Mouse (Mus musculus) layer of hippocampus, postnatal 10 days (tissue): ENCODE data around the gene Pax5. TPM values are rescaled to one million over a fixed set of nuclear protein-coding genes. Genes with fewer than 3 reads are reported as not detected.

Source experiments
- DNase-seq, 2 experiments: peaks; one replicate each; pipeline ENCODE4 v3.0.0; 2021; ENCODE audit warnings: low spot score in 2 of 2
- microRNA-seq, 2 experiments: library from miRNA; unstranded; fragments of <30 nt; microRNA quantifications; one replicate each; pipeline ENCODE4 v1.2.0; 2021
- total RNA-seq, 2 experiments: library from RNA; stranded (reverse); gene quantifications; 2 replicates each; pipeline ENCODE4 v1.2.3; 2021

Pax5 gene
- total RNA-seq, 2 experiments from 2014 or later, result 0.38 to 1.1 TPM

GRCm38 (mm10) chr4:44488702-44489101 is 221.6 kb downstream of the Pax5 start:
- no peak for DNase-seq

GRCm38 (mm10) chr4:44488219-44488618 is 222.1 kb downstream of the Pax5 start:
- DNase-seq, result no peak

- DNase-seq, result no peak
Measured at GRCm38 (mm10) chr4:44482851-44483250, 227.4 kb downstream of the Pax5 start.

- DNase-seq, result no peak
Measured at GRCm38 (mm10) chr4:44479755-44480154, 230.5 kb downstream of the Pax5 start.

Small RNA genes within 50 kb of the gene (microRNA-seq; reads per million reads assigned to microRNA genes)
- 0 reads per million in 2 experiments for gene Mir5120

Other genes starting within 250 kb of the Pax5 start
- gene Zcchc7, start 45.4 kb upstream of the Pax5 start, total RNA-seq, result 10 to 100 TPM; 60.2 to 72.6 TPM